Mouse (Mus musculus): Measurements from ENCODE around the gene B4galnt1.

DNA sequence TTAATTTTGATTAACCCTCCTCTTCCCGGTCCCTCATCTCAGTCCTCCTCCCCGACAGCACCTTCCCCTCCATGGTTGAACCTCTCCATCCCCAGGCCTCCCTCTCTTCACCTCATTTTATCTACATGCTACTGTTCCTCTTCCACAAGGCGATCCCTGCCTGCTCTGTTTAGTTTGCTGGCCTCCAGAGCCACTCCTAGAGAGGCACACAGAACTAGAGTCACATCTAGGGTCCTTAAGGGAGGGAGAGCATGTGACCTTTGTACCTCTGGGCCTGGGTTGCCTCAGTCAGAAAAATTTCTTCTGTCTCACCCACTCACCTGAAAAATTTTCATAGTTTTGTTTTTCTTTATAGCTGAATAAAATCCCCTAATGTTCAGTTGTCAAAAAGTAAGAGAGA is 27.1 kb upstream of the B4galnt1 start:
- TF ChIP-seq CTCF (conservative IDR thresholded peaks at IDR 0.05 in 1 of 2, IDR thresholded peaks at IDR 0.05 in 1 of 2; ENCODE audit: low read depth in 2 of 2, low read length in 2 of 2) (no peak), POLR2AphosphoS2 (IDR thresholded peaks at IDR 0.05; ENCODE audit: low read depth, low read length) (no peak), GABPA (IDR thresholded peaks at IDR 0.05; ENCODE audit: insufficient replicate concordance, low read depth, low read length) (no peak), POLR2A (IDR thresholded peaks at IDR 0.05; ENCODE audit: low read depth, low read length) (no peak), CHD2 (IDR thresholded peaks at IDR 0.05; ENCODE audit: low read length) (no peak), UBTF (IDR thresholded peaks at IDR 0.05; ENCODE audit: low read depth, low read length) (no peak), USF1 (IDR thresholded peaks at IDR 0.05; ENCODE audit: low read depth, low read length) (no peak), TCF12 (IDR thresholded peaks at IDR 0.05; ENCODE audit: low read depth, low read length) (no peak), KAT2A (IDR thresholded peaks at IDR 0.05; ENCODE audit: insufficient replicate concordance, low read length) (no peak), ZC3H11A (IDR thresholded peaks at IDR 0.05; ENCODE audit: low read depth, low read length) (no peak), NRF1 (IDR thresholded peaks at IDR 0.05; ENCODE audit: low read depth, low read length) (no peak), EP300 (IDR thresholded peaks at IDR 0.05; ENCODE audit: low read length) (no peak), ETS1 (conservative IDR thresholded peaks at IDR 0.05; ENCODE audit: low read depth, low read length) (no peak)

All from CH12.LX (cell line).